Mouse (Mus musculus): Measurements from ENCODE around the gene Pgrmc2.

- TF ChIP-seq POLR2A (IDR thresholded peaks at IDR 0.05; ENCODE audit: control insufficient read depth, extremely low read depth, insufficient read depth, low read length, poor library complexity) (no peak), CTCF (IDR thresholded peaks at IDR 0.05; ENCODE audit: borderline replicate concordance, control insufficient read depth, extremely low read depth, insufficient read depth, low read length, poor library complexity) (no peak)
Observed at GRCm38 (mm10) chr3:41118173-41118572, 35.3 kb upstream of the Pgrmc2 start.

Data from thymus, adult 2 months (tissue).